Mouse (Mus musculus) induced T-regulatory cell, adult 2 months (primary cell): Measurements from ENCODE around the gene Gbx1.

Experiments used
- DNase-seq: peaks from one replicate; pipeline ENCODE4 v3.0.0-alpha.2; 2012; ENCODE audit warnings: low read depth

Gene Gbx1

DNA sequence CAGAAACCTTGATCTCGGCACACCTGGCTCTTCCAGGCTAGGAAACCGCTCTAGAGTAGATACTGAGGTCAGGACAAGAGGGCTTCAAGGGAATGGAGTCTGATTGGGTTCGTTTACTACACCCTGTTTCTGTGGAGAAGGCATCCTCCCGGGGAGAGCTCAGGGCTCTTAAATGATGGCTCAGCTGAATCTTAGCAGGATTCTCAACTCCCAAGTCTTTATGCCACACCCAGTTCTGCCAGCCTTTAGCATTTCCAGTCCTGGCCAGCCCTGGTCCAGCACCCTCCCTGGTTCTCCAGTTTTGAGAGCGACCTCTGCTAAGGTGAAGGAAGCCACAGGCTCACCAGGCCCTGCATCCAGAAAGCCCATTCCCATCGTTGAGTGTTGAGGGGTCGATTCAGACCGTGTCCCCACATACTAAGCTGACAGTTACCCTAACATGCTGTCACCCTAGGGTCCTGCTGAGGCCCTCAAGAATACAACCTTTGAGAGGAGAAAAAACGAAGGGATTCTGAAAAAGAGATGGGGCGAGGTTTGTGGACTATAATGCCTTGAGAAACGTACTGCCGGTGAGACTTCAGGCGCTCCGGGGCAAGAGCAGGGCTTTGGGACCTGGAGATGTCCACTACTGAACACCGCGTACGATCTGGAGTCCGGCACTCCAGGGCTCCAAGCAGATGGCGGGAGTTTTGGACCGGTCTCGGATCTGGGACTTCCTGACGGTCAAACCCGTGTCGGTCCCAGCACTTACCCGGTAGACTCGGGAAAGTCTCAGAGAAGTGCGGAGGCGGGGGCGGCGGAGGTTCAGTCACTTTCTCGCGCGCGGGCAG is 1.4 kb downstream of the Gbx1 start:
- DNase-seq = no peak

DNA sequence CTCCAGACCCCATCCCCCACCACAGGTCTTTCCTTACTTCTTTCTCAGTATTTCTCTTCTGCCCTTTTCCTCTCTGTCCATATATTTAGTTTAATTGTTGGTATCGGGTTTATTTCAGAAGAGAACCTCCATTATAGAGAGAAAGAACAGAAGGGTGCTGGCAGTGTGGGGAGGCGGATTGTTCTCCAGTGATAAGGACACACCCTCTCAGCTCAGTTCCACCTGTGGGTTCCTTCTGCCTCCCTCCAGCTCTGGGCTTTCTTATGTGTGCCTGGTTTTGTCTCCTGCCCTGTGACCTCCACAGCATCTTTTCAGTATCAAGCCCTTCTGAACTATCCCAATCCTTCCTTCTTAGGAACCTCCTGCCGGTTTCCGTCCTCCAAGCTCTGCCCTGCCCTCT is 2.5 kb downstream of the Gbx1 start:
- no peak for DNase-seq

DNA sequence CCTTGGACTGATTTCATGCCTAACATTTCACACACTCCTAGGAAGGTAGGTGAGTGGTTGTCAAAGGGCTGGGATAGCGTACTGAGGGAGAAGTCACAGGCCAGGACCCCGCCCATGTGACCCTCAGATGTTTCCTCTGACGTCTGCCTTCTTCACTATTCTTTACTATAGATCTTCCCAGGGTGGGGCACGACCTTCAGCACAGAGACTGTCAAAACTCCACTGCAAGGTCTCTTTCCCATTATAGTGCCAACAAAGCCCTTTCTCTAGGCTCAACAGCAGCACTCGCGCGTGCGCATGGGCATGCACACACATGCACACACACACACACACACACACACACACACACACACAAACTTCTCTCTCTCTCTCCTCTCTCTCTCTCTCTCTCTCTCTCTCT is 3.2 kb downstream of the Gbx1 start:
- no peak for DNase-seq

DNA sequence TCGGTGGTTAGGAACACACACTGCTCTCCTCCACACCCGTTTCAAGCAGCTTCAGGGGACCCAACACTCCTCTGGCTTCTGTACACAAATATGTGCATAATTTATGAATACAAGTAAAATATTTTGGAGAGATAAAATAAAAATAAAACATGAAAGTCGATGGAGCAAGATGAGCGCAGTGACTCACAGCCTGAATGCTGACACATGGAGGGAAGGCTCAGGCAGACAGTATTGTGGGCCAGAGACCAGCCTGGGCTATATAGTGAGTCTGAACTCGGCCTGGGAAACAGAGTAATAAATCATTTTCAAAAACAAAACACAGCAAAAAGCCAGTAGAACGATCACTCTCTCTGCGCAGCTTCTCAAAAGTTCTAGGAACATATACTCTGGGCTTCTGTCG is 5.6 kb downstream of the Gbx1 start:
- DNase-seq = no peak

DNA sequence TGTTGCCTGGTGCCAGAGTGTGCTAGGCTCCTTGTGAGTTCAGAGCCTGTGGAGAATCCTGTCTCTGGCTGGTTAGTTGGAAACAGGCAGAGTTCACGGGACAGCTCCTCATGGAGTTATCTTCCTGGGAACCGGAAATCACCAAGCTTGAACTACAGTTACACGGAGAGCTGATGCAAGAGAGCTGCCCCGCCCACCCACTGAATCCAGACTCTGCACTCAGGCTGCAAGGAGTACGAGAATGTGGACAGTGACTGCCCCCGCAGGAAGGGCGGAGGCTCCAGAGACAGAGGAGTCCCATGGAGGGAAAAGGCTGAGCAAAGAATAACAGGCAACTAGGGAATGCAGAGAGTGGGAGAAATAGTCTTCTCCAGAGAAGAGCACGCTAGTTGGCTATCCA is 14.7 kb downstream of the Gbx1 start:
- DNase-seq = no peak

DNA sequence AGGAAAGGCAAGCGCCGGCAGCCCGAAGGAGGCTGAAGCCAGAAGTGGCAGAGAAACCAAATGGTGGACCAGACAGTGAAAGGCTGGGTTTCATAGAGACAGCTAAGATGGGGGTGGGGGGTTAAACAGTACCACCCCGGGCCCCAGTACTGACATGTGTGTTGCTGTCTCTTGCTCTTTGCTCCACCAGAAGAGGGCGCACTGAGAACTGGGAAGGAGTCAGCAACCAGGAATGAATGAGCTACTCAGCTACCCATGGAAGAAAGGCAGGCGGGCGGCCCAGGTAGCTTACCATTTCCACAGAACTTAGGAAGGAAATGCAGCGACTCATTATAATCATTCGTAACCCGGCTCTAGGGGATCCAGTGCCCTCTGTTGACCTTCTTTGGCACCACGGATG is 16.4 kb downstream of the Gbx1 start:
- DNase-seq = peak; percentile 62

DNA sequence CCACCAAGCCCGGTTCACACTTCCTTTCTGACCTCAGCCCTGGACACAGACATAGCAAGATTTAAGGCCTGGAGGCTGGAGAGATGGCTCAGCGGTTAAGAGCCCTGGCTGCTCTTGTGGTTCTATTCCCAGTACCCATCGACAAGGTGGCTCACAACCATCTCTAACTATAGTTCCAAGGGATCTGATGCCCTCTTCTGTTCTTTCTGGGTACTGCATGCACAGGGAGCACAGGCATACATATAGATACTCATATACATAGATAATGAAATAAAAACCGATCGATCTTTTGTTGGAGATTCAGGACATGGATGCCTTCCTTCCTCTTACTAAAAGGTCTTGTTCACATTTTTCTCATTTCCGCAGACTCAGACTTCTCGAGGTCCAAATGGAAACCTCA is 18.6 kb downstream of the Gbx1 start:
- DNase-seq = peak; percentile 24

DNA sequence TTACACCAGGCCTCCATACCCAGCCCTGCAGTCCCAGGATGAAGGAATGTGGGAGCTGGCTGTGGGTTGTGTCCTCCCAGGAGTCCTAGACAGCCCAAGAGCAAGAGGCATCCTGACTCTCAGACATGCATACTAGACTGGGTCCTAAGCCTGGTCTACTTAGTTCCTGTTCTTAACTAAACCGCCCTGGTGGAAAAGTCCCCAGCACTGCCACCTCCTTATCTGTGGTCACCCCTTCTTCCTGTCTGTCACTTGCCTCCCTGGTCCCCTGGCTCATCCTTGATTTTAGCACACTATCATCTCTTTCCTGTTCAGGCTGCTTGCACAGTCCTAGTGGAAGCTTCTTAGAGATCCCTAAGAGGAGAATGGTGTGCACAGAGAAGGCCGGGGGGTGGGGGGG is 21.5 kb downstream of the Gbx1 start:
- peak; percentile 62 for DNase-seq

DNA sequence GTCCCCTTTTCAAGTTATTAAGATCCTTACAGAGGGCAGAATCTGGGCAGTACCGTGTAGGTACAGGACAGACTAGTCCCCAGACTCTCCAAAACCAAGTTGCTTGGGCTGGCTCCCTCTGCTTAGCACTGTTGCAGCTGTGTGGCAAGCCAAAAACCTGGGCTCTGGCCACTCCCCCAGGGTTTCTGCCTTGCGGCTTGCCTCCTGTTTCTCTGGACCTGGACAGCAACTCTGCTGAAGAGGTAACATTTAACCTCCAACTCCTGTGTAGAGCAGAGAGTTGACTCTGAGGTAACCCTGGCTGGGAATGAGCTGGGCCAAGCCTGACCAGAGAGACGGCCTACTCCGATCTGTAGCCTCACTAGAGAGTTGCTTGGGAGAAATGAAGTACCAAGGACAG is 24.2 kb downstream of the Gbx1 start:
- no peak for DNase-seq

DNA sequence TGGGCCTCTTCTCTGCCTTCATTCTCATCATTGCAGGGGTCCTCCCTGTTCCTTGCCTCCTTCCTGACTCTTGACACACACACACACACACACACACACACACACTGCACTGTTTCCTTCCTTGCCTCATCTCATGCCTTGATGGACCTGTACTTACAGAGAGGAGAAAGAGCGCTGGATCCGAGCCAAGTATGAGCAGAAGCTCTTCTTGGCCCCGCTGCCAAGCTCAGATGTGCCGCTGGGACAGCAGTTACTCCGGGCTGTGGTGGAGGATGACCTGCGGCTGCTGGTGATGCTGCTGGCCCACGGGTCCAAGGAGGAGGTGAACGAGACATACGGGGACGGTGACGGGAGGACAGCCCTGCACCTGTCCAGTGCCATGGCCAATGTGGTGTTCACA is 26.2 kb downstream of the Gbx1 start:
- DNase-seq = no peak

DNA sequence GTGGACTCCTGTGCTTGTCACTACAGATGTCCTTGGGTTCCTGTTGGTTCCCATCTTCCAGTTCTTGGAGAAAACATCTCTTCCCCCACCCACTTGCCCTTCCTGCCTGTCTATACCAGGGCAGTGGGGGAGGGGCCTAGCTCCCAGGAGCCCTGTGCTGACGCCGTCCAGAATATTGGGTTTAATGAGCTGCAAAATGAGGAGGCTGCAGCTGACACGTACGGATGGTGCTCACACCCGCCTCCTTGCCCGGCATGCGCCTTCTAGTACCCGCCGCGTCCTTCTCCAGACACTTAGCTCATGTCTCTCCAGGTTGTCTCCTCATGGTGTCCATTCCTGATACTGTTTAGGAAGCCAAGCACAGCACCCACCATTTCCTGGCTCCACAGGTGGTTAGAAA is 27.9 kb downstream of the Gbx1 start:
- no peak for DNase-seq

DNA sequence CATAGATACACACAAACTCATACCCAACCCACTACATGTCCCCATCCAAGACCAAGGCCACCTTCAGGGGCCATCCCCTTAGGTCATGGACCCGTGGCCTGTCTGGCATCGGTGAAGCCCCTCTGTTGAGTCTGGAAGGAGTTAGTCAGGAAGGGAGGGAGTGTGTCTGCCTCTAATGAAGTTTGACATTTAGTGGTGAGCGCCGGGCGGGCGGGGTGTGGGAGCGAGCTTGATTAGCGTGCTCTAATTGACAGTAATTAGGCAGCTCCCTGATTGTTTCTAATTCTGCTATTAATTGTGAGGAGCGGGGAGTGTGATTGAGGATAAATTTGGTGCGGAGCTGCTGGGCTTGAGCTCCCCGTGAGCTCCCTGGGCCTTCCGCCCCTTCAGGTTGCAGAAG is 29.5 kb downstream of the Gbx1 start:
- no peak for DNase-seq

DNA sequence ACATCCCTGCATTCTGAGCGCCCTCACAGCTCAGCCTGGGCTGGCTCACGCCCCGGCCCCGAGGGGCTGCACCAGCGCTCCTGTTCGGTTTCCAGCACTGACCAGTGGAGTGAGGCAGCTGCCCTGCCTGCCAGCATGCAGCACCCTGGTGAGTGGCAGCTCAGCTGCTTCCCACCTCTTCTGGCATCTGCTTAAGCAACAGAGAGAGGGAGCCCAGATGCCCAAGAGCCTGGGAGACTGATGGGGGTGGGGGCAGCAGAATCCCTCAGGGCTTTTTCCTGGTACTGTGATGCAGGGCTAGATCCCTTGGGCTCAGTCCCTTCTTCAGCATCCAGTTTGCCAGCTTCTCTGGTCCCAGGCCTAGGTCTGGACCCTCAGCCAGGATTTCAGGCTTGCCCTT is 30.2 kb downstream of the Gbx1 start:
- no peak for DNase-seq

DNA sequence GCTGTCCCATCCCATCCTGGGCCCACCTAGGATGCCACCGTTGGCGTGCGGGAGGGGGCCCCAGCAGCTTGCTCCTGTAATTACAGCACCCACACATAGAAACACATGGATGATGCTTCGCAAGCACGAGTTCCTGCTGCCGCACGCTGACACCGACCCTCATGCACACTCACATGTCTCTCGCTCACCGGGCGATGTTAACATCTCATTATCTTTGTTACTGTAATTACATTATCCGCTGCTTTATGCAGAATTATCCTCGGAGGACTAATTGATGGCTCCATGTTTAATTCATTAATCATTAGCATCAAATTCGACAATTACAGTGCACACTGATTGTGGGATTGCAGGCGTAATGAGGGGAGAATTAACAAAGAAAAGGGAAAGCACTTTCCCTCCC is 32.0 kb downstream of the Gbx1 start:
- no peak for DNase-seq

DNA sequence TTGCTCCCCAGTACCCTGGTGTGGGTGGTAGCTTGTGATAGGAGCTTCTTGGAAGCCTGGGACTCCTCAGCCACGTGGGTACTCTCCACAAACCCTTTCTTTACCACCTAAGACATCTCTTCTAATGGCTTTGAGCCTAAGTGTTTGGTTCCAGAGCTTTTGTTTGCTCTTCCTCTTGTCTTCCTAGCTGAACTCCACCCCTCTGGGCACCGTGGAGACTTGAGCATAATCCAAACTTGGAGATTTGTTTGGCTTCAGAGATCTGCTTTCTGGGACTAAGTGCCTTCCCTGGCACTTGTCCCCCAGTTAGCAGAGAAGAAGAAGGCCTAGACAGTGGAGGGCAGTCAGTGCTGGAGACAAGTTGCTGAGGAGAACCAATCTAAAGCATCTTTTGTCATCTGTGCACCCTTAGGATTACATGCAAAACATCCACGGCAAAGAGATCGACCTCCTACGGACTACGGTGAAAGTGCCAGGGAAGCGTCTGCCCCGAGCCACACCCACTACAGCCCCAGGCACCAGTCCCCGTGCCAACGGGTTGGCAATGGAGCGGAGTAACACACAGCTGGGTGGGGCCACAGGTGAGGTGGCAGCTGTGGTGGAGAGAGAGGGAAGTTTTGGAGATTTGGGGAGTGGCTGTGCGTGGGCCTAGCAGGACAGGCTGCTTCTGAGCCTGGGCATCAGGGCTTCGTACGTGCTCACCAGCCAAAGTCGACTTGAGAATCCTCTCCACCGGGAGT is 34.3 kb downstream of the Gbx1 start:
- no peak for DNase-seq

DNA sequence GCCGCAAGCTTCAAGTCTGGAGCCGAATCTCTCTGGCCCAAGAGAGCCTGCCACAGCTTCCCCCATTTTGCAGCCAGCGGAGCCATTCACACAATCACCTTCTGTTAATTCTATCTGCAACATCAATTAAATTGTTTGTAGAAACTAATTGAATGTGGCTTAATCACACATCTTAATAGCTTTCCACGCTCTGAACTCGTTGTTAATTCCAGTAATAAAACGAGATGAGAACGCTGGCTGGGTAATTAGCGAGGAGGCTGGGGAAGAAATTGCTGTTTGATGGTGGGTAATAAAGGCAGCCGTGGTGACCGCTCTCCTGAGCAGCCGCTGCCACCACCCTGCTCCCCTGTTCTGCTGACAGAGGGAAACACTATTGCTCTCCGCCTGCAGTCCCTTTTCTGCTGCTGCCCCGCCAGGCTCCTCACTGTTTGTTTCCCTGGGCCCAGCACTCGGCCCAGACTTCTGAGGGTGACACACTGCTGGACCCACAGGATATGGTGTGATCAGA is 36.5 kb downstream of the Gbx1 start:
- DNase-seq = no peak

DNA sequence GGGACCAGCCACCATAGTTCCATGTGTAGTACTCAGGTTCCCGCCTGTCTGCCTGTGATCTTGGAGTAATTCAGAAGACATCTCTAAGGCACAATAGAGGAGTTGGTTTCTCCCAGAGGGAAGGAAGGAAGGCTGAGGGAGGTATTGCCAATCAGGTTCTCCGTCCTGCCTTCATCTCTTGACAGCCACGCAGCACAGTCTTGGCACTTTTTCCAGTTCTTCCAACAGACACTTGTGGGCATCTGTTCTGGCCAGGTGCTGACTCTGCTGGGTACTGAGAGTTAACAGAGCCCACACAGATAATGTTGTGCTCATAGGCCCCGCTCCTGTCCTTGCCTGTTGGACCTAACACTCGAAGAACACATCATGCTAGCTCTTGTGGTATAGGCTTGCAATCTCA is 40.3 kb downstream of the Gbx1 start:
- no peak for DNase-seq

DNA sequence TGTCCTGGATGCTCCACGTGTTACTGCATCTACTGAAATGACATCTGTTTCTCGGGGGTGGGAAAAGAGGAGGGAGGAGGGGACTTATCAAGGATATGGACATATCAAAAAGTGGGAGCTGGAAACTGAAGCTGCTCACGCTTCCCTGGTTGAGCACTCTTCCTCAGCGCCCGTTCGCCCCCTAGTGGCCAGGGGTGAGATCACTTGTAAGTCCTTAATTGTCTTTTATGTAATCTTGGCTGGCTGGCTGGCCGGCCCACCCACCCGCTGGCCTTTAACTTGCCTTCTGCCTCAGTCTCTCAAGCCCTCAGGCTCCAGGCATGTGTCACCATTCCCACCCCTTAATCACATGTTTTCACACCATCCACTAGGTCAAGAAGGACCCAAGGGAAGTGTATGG is 40.9 kb downstream of the Gbx1 start:
- peak; percentile 84 for DNase-seq

DNA sequence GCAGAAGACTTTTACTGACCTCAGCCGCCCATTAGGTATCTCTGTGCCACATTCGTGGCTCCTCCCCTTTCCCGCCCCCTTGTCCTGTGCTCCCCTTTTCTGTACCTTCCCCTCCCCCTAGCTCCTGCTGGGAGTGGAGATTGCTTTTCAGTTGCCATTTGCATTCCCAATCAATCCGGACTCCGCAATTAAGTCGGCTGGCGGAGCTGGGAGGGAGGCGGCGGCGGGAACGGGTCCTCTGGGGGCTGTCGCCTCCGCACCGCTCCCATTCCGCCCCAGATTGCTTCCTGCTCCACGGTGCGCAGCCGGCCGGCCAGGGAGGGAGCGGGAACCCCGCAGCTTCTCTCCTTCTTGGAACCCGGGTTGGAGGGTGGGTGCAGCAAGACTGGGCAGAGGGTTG is 42.0 kb downstream of the Gbx1 start:
- no peak for DNase-seq

DNA sequence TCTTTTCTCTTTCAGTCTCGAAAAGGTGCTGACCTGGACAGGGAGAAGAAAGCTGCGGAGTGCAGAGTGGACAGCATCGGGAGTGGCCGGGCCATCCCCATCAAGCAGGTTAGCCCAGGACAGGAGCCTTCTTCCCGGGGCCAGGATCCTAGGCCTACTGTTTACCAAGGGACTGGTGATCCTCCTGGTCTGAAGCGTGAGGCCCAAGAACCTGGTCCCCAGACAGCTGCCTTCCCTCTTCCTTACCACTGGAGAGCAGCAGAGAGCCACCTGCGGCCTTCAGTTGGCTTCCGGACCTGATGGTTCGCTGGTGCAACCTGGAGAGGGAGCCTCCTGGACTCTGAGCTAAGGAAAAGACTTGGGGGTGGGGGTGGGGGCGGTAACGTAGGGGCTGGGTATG is 43.7 kb downstream of the Gbx1 start:
- peak; percentile 78 for DNase-seq

DNA sequence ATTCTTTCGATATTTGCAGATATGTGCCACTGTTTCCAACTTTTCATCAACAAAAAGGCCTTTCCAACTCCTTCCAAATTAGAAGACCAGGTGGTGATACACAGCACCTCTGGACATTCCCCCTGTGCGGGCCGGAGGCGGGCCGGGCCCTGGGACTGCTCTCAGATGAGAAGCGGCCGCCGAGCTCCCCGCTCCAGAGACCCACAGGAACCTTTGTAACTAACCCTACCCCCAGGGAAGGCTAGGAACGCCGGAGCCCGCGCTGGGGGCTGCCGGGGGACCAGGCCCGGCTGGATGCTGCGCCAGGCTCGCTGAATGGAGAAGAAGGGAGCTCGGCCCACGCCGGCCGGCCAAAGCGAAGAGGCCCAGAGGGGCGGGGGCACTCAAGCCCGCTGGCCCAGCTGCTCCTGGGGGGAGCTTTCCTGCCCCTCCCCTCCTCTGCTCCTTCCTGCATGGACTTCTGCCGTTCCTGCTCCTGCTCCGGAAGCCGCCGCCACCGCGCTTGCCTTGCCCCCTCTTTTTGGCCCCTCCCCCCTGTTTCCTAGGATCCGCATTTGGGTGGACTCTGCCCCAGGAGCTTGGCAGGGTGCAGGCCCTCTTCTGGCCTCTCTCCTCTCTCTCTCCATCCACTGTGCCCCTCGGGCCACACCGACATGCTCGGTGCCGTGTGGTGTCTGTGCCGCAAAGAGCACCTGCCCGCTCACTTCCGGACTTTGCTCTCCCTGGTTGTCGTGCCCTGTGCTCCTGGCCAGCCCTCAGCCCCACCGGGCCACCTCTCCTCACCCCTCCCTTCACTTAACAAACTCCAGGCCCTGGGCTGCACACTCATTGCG is 44.5 kb downstream of the Gbx1 start:
- no peak for DNase-seq

DNA sequence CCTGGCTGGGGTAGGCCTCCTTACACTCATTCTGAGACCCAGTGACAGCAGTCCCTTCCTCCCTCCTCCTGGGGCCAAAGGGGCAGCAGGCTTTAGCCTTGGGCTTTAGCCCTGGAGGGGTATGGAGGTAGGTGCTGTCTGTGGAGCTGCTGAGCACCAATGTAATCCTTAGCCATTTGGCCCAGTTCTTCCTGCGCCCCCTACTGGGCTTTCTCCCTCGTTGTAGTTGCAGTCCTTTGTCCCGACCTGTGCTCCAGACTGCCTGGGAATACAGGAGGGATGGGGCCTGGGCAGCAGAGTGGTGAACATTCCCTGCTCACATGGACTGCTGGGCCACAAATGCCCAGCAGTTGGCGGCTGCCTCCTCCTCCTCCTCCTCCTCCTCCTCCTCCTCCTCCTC is 45.4 kb downstream of the Gbx1 start:
- DNase-seq = peak; percentile 59

DNA sequence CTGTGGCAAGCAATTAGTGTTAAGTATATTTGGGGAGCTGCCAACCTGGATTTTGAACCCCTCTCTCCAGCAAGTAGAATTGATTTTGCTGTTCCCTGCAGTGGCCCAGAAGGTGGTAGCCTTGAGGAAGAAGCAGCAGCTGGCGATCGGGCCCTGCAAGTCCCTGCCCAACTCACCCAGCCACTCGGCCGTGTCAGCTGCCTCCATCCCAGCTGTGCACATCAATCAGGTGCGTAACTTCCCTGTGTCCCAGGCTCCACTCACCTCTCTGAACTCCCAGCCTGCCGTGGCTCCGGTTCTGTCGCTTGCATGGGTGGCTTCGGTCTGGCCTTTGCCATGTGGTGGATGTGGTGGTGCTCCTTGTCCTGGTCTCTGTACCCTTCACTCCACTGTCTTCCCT is 49.1 kb downstream of the Gbx1 start:
- no peak for DNase-seq
